Mouse (Mus musculus) cerebellum, postnatal 25 days (tissue): ENCODE measurements around the gene Gm14226.
"Not testable (repeated sequence)": the region's sequence is repeated elsewhere in the genome, so short reads cannot be mapped to it uniquely, and the experiment has no call there.

Experiments
- DNase-seq, 2 experiments: peaks; one replicate each; pipeline ENCODE4 v3.0.0; 2021; ENCODE audit warnings: mixed read lengths in 2 of 2

The Gm14226 gene

GRCm38 (mm10) chr2:155018251-155018755 is at the start of gene Gm14226:
Gm14226 (plus strand) TSS chr2:155018266.
- peak in 1 of 2 experiments; percentile 3 for DNase-seq

- DNase-seq, result not testable (repeated sequence)
Observed at GRCm38 (mm10) chr2:154969740-154970397, 48.2 kb upstream of the Gm14226 start.

GRCm38 (mm10) chr2:154971919-154972692 is 46.0 kb upstream of the Gm14226 start:
- DNase-seq, result no peak

GRCm38 (mm10) chr2:154972981-154973380 is 45.1 kb upstream of the Gm14226 start:
- DNase-seq, result no peak

- DNase-seq, result no peak
Observed at GRCm38 (mm10) chr2:154986609-154987008, 31.5 kb upstream of the Gm14226 start.

GRCm38 (mm10) chr2:154991411-154991810 is 26.7 kb upstream of the Gm14226 start:
- no peak for DNase-seq

- DNase-seq, result no peak
Observed at GRCm38 (mm10) chr2:154992083-154992482, 26.0 kb upstream of the Gm14226 start.

GRCm38 (mm10) chr2:155005491-155005890 is 12.6 kb upstream of the Gm14226 start:
- no peak for DNase-seq

- DNase-seq, result no peak
Observed at GRCm38 (mm10) chr2:155011086-155011656, 6.9 kb upstream of the Gm14226 start.

- DNase-seq, result no peak
Observed at GRCm38 (mm10) chr2:155012991-155013390, 5.1 kb upstream of the Gm14226 start.

- DNase-seq, result not testable (repeated sequence)
Observed at GRCm38 (mm10) chr2:155016751-155017150, 1.3 kb upstream of the Gm14226 start.

GRCm38 (mm10) chr2:155018762-155019641 is 936 bp downstream of the Gm14226 start:
- peak; percentile 62 to 69 for DNase-seq

GRCm38 (mm10) chr2:155019673-155020072 is 1.6 kb downstream of the Gm14226 start:
- peak; percentile 91 to 94 for DNase-seq

- DNase-seq, result peak; percentile 4
Observed at GRCm38 (mm10) chr2:155020247-155020826, 2.3 kb downstream of the Gm14226 start.

- DNase-seq, result no peak
Observed at GRCm38 (mm10) chr2:155030831-155031230, 12.8 kb downstream of the Gm14226 start.

GRCm38 (mm10) chr2:155032938-155033710 is 15.1 kb downstream of the Gm14226 start:
- DNase-seq, result no peak

- no peak for DNase-seq
Observed at GRCm38 (mm10) chr2:155039956-155040355, 21.9 kb downstream of the Gm14226 start.

- DNase-seq, result no peak
Observed at GRCm38 (mm10) chr2:155044542-155044941, 26.5 kb downstream of the Gm14226 start.

GRCm38 (mm10) chr2:155045075-155045474 is 27.0 kb downstream of the Gm14226 start:
- no peak for DNase-seq

GRCm38 (mm10) chr2:155046803-155047202 is 28.7 kb downstream of the Gm14226 start:
- DNase-seq, result no peak

GRCm38 (mm10) chr2:155047452-155048178 is 29.5 kb downstream of the Gm14226 start:
- DNase-seq, result no peak
